Mouse (Mus musculus): ENCODE results near the gene Ptprcap. TPM values are rescaled to one million over a fixed set of nuclear protein-coding genes. Genes with fewer than 3 reads are reported as not detected.
A peak's percentile ranks its signal among the peaks of the same experiment; 100 is the strongest.

The Ptprcap gene
- total RNA-seq (2021) = 1 to 10 TPM; 1.0 to 2.5 TPM
- long read RNA-seq, experiment 1, partial matches to known transcripts = 0 of 2 reads
- long read RNA-seq, experiment 1, other reads (novel, unspliced or antisense) = 2 of 2 reads
- long read RNA-seq, experiment 2, partial matches to known transcripts = 0 of 1 reads
- long read RNA-seq, experiment 2, other reads (novel, unspliced or antisense) = 1 of 1 reads

DNA sequence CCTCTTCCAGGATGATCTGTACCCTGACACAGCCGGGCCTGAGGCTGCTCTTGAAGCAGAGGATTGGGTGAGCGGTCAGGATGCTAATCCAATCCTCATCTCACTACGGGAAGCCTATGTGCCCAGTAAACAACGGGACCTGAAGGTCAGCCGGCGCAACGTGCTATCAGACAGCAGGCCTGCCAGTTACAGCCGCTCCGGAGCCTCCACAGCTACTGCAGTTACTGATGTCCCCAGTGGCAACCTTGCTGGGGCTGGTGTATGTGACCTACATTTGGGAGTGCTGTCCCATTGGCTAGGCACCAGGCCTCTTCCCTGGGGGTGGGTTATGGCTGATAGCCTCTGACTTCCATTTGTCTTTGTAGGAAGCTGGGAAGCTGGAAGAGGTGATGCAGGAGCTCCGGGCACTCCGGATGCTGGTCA is at the start of gene Ptprcap:
Ptprcap (plus strand) TSS at position 373 of the 423 bp plus-strand sequence.
- no peak for TF ChIP-seq CTCF (conservative IDR thresholded peaks at IDR 0.05)
- Histone ChIP-seq H3K4me3 (no peak within 1 kb of the TSS), H3K27ac (peak within 1 kb of the TSS; percentile 48)
- no peak for DNase-seq (ENCODE audit: low spot score in 2 of 2)

DNA sequence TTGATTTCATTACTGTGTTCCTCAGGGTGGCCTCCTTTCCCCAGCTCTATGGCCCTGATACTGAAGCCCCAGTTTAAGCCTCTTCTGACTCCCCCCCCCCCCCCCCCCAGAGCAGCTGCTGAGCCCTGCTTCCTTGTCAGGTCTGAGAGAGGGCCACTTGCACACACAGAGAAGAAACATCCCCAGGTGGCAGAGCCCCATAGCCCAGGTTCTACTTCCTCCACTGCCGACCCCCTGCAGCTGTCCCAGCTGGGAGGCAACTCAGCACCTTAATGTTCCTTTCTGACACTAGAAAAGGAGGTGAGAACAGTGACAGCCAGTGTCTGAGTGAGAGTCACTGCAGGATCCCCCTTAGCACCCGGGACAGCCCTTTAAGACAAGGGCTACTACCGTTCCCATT is 49.6 kb upstream of the Ptprcap start:
- Histone ChIP-seq H3K4me3 (no peak overlapping the region), H3K27ac (no peak overlapping the region)
- no peak for TF ChIP-seq CTCF (conservative IDR thresholded peaks at IDR 0.05)
- DNase-seq (ENCODE audit: low spot score in 2 of 2) = no peak

GRCm38 (mm10) chr19:4104675-4105194 is 48.7 kb upstream of the Ptprcap start:
- DNase-seq (ENCODE audit: low spot score in 2 of 2) = no peak
- H3K4me3 ChIP-seq = no peak overlapping the region
- no peak for TF ChIP-seq CTCF (conservative IDR thresholded peaks at IDR 0.05)
- no peak overlapping the region for H3K27ac ChIP-seq

DNA sequence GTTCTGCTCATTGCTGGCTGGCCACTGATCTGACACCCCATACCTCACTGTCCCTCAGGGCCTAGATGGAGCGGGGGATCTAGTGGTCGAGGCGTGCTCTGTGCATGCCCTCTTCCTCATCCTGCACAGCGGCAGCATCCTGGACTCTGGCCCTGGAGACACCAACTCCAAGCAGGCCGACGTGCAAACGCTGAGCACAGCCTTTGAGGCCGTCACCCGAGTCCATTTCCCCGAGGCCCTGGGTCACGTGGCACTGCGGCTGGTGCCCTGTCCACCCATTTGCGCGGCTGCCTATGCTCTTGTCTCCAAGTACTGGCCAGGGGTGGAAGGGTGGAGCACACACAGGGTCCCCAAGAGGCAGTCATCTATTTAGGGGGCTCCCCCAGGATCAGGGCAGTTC is 46.8 kb upstream of the Ptprcap start:
- Histone ChIP-seq H3K4me3 (no peak overlapping the region), H3K27ac (no peak overlapping the region)
- DNase-seq (ENCODE audit: low spot score in 2 of 2) = no peak
- TF ChIP-seq CTCF (conservative IDR thresholded peaks at IDR 0.05) = no peak

DNA sequence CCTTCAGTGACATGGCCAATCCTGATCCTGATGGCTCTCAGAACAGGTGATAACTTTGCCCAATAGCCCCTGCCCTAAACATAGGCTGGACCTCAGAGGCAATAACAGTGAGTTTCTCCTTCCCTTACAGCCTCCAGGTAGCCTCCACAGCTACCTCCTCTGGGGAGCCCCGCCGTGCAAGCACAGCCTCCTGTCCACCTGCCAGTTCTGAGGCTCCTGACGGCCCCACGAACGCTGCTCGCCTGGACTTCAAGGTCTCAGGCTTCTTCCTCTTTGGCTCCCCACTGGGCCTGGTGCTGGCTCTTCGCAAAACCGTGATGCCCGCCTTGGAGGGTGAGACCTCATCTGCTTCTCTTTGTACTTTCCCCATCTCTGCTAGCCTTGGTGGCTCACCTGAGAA is 44.9 kb upstream of the Ptprcap start:
- Histone ChIP-seq H3K4me3 (no peak overlapping the region), H3K27ac (no peak overlapping the region)
- TF ChIP-seq CTCF (conservative IDR thresholded peaks at IDR 0.05) = no peak
- DNase-seq (ENCODE audit: low spot score in 2 of 2) = no peak

- TF ChIP-seq CTCF (conservative IDR thresholded peaks at IDR 0.05) = no peak
- H3K27ac ChIP-seq = peak overlapping the region; percentile 79; the same call in 1 of the 2 replicates
- H3K4me3 ChIP-seq = no peak overlapping the region
- no peak for DNase-seq (ENCODE audit: low spot score in 2 of 2)
These were observed 41.1 kb upstream of the Ptprcap start for GRCm38 (mm10) chr19:4112063-4112960.

- Histone ChIP-seq H3K4me3 (no peak overlapping the region), H3K27ac (peak overlapping the region; percentile 79)
- TF ChIP-seq CTCF (conservative IDR thresholded peaks at IDR 0.05) = no peak
- DNase-seq (ENCODE audit: low spot score in 2 of 2) = peak; percentile 81 to 88
These were observed 40.1 kb upstream of the Ptprcap start for GRCm38 (mm10) chr19:4113186-4113805.

GRCm38 (mm10) chr19:4113806-4114230 is 39.6 kb upstream of the Ptprcap start:
- Histone ChIP-seq H3K4me3 (no peak overlapping the region), H3K27ac (peak overlapping the region; percentile 79)
- DNase-seq (ENCODE audit: low spot score in 2 of 2) = no peak
- TF ChIP-seq CTCF (conservative IDR thresholded peaks at IDR 0.05) = no peak

DNA sequence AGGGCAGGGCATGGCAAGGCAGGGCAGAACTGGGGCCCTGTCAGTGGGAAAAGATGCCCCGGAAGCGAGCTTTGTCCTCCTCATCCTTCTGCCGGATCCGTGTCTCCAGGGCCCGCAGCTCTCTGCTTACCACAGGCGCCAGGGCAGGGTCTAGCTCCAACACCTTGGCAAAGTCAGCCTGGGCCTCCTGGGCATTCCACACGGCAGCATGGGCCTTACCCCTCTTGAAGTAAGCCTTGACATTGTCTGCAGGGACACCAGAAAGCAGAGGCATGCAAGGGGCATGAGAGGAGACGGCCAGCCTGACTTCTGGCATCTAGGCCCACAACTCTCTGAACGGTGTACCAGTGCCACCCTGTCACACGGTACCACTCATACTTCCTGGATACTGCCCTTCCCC is 38.9 kb upstream of the Ptprcap start:
- Histone ChIP-seq H3K4me3 (no peak overlapping the region), H3K27ac (no peak overlapping the region)
- no peak for DNase-seq (ENCODE audit: low spot score in 2 of 2)
- no peak for TF ChIP-seq CTCF (conservative IDR thresholded peaks at IDR 0.05)

GRCm38 (mm10) chr19:4115144-4115543 is 38.3 kb upstream of the Ptprcap start:
- TF ChIP-seq CTCF (conservative IDR thresholded peaks at IDR 0.05) = no peak
- no peak overlapping the region for H3K27ac ChIP-seq
- H3K4me3 ChIP-seq = no peak overlapping the region
- DNase-seq (ENCODE audit: low spot score in 2 of 2) = no peak

DNA sequence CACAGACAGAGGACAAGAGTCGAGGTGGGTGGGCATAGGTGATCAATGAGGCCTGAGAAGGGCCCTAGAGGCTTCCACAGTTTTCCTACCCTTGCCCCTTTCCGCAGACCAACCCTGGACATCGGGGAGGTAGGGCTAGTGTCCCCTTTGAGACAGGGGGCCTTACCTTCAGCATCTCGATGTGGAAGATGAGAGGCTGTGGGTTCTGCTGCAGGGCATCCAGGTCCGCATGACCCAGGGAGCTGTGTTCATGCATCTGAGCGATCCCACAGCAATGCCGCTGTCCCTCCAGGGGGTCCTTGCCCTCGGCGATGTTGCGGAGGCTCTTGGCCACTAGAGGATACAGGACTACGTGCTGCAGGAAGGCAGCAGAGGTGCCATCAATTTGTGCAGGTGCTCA is 37.6 kb upstream of the Ptprcap start:
- Histone ChIP-seq H3K4me3 (no peak overlapping the region), H3K27ac (no peak overlapping the region)
- DNase-seq (ENCODE audit: low spot score in 2 of 2) = no peak
- TF ChIP-seq CTCF (conservative IDR thresholded peaks at IDR 0.05) = no peak

- DNase-seq (ENCODE audit: low spot score in 2 of 2) = no peak
- Histone ChIP-seq H3K4me3 (no peak overlapping the region), H3K27ac (no peak overlapping the region)
- TF ChIP-seq CTCF (conservative IDR thresholded peaks at IDR 0.05) = no peak
These were observed 36.4 kb upstream of the Ptprcap start for GRCm38 (mm10) chr19:4117006-4117405.

DNA sequence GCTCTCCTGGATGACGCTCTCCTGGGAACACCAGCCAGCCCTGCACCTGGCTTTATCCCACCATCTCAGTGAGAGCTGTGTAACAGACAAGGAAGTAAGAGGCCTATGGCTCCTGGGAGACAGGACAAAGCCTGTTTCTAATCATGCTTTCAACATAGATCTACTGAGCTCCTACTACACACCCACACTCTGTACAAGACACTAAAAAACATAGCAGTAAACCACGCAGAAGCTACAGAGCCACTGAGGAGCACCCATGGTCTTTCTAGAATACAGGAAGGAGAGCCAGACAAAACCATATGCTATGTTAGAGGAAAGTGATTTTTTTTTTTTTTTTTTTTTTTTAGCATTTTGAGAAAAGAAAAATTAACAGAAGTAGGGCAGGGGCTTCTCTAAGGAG is 35.1 kb upstream of the Ptprcap start:
- no peak for DNase-seq (ENCODE audit: low spot score in 2 of 2)
- Histone ChIP-seq H3K27ac (peak overlapping the region; percentile 61; the same call in 1 of the 2 replicates), H3K4me3 (no peak overlapping the region)
- no peak for TF ChIP-seq CTCF (conservative IDR thresholded peaks at IDR 0.05)
